Mouse (Mus musculus) bone marrow macrophage, adult 2 months (primary cell): Measurements from ENCODE around the gene Itpr3. TPM values are rescaled to one million over a fixed set of nuclear protein-coding genes. Genes with fewer than 3 reads are reported as not detected.

ENCODE experiments used
- H3K27ac ChIP-seq: 2 replicates; pipeline ENCODE4 v1.5.1; 2012; ENCODE audit warnings: low read depth, low read length; ENCODE audit not compliant: insufficient read depth
- H3K4me1 ChIP-seq: 2 replicates; pipeline ENCODE4 v1.6.1; 2012; ENCODE audit warnings: low read length; ENCODE audit not compliant: control insufficient read depth, insufficient read depth
- H3K4me3 ChIP-seq: 2 replicates; pipeline ENCODE4 v1.5.1; 2012; ENCODE audit warnings: mild to moderate bottlenecking, low read length, moderate library complexity; ENCODE audit not compliant: insufficient read depth
- CTCF ChIP-seq: IDR thresholded peaks from 2 replicates; pipeline ENCODE4 v1.5.1; 2012; ENCODE audit warnings: low read depth, mild to moderate bottlenecking, low read length, moderate library complexity
- POLR2A ChIP-seq: IDR thresholded peaks from 2 replicates; pipeline ENCODE4 v1.6.1; 2012; ENCODE audit warnings: mild to moderate bottlenecking, low read depth, low read length, borderline replicate concordance
- polyA plus RNA-seq: library from polyadenylated mRNA; stranded (reverse); fragments of >200 nt; gene quantifications from 2 replicates; pipeline ENCODE4 v1.2.4, GENCODE M21; 2012; ENCODE audit not compliant: missing spikeins, insufficient read depth, insufficient read length

The Itpr3 gene
- polyA plus RNA-seq, 1 experiment = 3.5 TPM

DNA sequence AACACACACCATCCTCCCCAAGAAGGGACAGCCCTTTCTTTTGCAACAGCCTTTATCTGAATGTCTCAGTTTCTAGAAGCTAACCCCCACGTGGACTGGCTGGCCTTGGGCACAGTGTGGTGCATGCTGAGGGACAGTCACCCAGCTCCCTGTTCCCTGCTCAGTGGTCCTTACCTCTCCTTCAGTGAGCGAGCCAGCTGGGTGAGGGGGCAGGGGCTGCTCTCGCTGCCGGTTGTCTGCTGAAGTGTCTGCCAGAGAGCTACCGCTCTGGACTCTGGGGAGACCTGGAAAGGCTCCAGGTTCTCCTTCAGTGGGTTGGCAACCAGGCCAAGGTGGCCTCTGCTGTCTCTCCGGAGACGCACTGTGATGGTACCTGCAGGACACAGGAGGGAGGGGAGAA, 93.8 kb downstream of the Itpr3 start:
- Histone ChIP-seq H3K4me3 (no peak overlapping the region), H3K27ac (no peak overlapping the region), H3K4me1 (no peaks in the 10 kb centered on the region)
- TF ChIP-seq POLR2A (no peak), CTCF (no peak)

DNA sequence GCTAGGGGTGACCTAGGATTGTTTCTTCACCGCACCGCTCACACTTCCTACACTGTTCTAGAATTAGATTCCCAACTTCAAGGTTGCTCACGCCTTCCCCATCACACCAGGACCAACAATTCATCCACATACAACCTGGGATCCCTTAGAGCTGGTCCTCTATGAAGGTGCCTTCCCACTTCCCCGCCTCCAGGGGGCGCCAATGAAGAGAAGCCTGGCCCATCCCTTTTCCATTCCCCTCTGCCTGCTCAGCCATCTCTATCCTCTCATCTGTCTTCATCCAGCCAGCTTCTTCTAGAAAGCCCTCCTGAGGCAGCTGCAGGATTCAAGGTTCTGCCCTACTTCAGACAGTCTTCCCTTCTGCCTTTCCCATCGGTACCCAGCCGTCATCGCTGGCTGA, 94.3 kb downstream of the Itpr3 start:
- TF ChIP-seq POLR2A = no peak
- peak; percentile 53; the same call in 1 of the 2 replicates for TF ChIP-seq CTCF
- Histone ChIP-seq H3K27ac (no peak overlapping the region), H3K4me3 (no peak overlapping the region), H3K4me1 (no peaks in the 10 kb centered on the region)

- H3K4me3 ChIP-seq = no peak overlapping the region
- TF ChIP-seq CTCF = no peak
- no peak for TF ChIP-seq POLR2A
- no peak overlapping the region for H3K27ac ChIP-seq
- H3K4me1 ChIP-seq = no peaks in the 10 kb centered on the region
Observed at GRCm38 (mm10) chr17:27152976-27153723, 96.0 kb downstream of the Itpr3 start.

DNA sequence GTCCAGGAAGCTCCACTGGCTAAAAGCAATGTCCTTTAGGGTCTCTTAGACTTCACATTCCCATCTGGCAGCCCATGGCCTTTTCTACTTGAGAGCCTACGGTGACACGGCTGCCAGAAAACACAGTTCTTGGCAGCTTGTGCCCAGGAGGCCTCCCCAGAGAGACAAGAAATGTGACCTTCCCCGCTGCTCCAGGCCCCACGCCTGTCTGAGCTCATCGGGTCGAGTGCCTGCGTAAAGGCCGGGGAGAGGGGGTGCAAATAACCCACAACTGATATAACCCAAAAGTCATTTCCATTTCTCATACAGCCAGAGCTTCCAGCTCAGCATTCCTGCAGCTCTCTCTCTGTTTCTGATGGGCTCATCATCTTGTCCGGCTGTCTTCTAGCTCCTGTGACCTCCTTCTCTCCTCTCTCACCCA, 96.7 kb downstream of the Itpr3 start:
- H3K27ac ChIP-seq = no peak overlapping the region

GRCm38 (mm10) chr17:27154256-27154655, 97.2 kb downstream of the Itpr3 start:
- Histone ChIP-seq H3K27ac (no peak overlapping the region), H3K4me1 (no peaks in the 10 kb centered on the region), H3K4me3 (no peak overlapping the region)
- TF ChIP-seq POLR2A (no peak), CTCF (no peak)

More for the DNA sequence above, 96.7 kb downstream of the Itpr3 start:
- H3K4me3 ChIP-seq = no peak overlapping the region
- TF ChIP-seq CTCF = no peak
- no peak for TF ChIP-seq POLR2A
- H3K4me1 ChIP-seq = no peaks in the 10 kb centered on the region

- no peaks in the 10 kb centered on the region for H3K4me1 ChIP-seq
Observed at GRCm38 (mm10) chr17:27154881-27155280, 97.8 kb downstream of the Itpr3 start.

DNA sequence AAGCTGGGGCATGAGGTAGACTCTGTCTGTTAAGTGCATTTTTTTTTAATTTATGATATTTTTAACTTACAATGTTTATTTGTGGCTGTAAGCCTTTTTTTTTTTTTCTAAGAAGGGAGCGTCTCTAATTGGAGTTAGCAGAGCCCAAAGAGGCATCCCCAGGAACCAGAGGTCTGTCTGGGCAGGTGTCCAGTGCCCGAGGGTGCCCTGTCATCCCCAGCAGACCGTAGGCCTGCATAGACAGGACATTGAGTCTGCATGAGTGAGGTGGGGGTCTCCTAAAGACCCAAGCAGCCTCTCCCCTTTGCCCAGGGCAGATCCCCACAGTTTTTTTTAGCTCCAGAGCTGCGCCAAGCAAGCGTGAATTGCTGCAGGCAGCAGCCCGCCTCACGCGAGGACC, 98.6 kb downstream of the Itpr3 start:
- Histone ChIP-seq H3K27ac (no peak overlapping the region), H3K4me1 (no peaks in the 10 kb centered on the region), H3K4me3 (no peak overlapping the region)
- TF ChIP-seq CTCF (no peak), POLR2A (no peak)

More at GRCm38 (mm10) chr17:27154881-27155280, 97.8 kb downstream of the Itpr3 start:
- TF ChIP-seq CTCF (no peak), POLR2A (no peak)
- Histone ChIP-seq H3K27ac (no peak overlapping the region), H3K4me3 (no peak overlapping the region)

DNA sequence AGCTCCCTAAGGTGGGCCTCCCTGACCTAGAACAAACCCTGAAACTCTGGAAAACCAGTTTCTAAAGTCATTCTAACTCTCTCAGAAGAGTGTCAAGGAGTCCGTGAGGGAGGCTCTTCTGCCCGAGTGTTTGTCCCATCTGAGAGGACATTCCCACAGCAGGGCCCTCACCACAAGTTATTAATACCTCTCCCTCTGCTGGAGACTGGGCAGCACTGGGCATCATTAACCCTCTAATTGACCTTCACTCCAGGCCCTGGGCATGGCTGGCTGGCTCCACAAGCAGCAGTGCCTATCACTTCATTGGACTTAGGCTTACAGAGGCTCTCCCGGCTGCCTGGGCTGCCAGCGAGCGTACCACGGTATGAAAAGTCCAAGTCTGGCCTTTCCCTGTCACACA, 101.3 kb downstream of the Itpr3 start:
- TF ChIP-seq CTCF = no peak
- no peak for TF ChIP-seq POLR2A
- no peaks in the 10 kb centered on the region for H3K4me1 ChIP-seq

DNA sequence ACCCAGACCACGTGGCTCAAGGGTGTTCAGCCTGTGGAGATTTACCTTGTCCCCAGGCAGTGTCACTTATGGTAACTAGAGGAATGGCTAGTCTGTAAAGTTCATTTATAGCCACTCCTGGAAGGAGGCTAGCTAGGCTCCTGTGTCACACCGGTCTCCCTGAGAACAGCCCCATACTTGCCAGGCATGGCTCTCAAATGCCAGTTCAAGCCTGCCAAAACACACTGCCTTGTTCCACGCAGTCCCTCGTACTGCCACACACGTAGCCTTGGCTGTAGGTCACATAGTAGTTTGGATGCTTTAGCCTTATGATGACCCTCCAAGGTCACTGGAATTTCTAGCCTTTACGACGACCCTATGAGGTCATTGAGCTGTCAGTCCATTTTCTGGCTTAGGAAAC, 102.1 kb downstream of the Itpr3 start:
- no peak for TF ChIP-seq CTCF
- TF ChIP-seq POLR2A = no peak
- Histone ChIP-seq H3K4me3 (no peak overlapping the region), H3K4me1 (no peaks in the 10 kb centered on the region), H3K27ac (no peak overlapping the region)

More for the DNA sequence above, 101.3 kb downstream of the Itpr3 start:
- H3K27ac ChIP-seq = no peak overlapping the region
- no peak overlapping the region for H3K4me3 ChIP-seq

GRCm38 (mm10) chr17:27160905-27161304, 103.8 kb downstream of the Itpr3 start:
- Histone ChIP-seq H3K4me1 (peaks cover 3% of the 10 kb centered on the region; the same call in 1 of the 2 replicates), H3K4me3 (no peak overlapping the region), H3K27ac (no peak overlapping the region)
- no peak for TF ChIP-seq CTCF
- TF ChIP-seq POLR2A = no peak
